Mouse (Mus musculus) thymus, adult 2 months (tissue): ENCODE results near the gene Intu.

Experiments used
- CTCF ChIP-seq: fragments of 200-500 bp; IDR thresholded peaks from 2 replicates; pipeline ENCODE4 v1.5.1; 2012; ENCODE audit warnings: mild to moderate bottlenecking, control low read depth, low read length, moderate library complexity, borderline replicate concordance; ENCODE audit not compliant: control insufficient read depth, poor library complexity, insufficient read depth; ENCODE audit errors: extremely low read depth
- POLR2A ChIP-seq: fragments of 200-500 bp; IDR thresholded peaks from 2 replicates; pipeline ENCODE4 v1.6.1; 2012; ENCODE audit warnings: mild to moderate bottlenecking, low read length, control low read depth, moderate library complexity; ENCODE audit not compliant: control insufficient read depth, poor library complexity, insufficient read depth; ENCODE audit errors: extremely low read depth

GRCm38 (mm10) chr3:40666861-40667719 is 136.0 kb downstream of the Intu start:
- TF ChIP-seq POLR2A = no peak
- TF ChIP-seq CTCF = no peak
